Mouse (Mus musculus): ENCODE data around the gene Prkca. TPM values are rescaled to one million over a fixed set of nuclear protein-coding genes. Genes with fewer than 3 reads are reported as not detected.

Prkca gene
- polyA plus RNA-seq, 1 experiment = 16.8 TPM

DNA sequence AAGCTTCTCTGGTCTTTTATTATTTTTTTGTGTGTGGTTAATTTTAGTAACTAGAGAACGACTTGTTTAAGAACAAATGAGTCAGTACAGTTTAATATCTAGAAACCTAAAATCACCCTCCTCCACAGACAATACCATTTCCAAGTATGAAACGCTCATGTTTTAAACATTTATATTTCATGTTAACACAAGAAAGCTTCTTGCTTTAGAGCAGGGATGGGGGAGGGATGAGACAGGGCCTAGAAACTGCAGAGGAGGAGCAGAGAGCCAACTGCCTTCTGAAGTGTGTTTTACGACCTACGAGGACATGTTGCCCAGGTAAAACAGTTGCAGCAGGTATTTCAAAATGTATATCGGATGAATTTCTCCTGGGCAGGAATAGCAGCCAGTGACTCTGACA lies 167.0 kb downstream of the Prkca start:
- Histone ChIP-seq H3K27ac (ENCODE audit: insufficient read depth, low read length) (no peak overlapping the region), H3K4me1 (ENCODE audit: control insufficient read depth, insufficient read depth, low read length) (no peaks in the 10 kb centered on the region), H3K4me3 (replicated peaks; ENCODE audit: insufficient read depth, low read depth, low read length) (no peak overlapping the region), H3K27me3 (ENCODE audit: control insufficient read depth, insufficient read depth, low read length) (no peaks in the 10 kb centered on the region)
- WGBS = 87% methylated on average over 5 of the region's 5 CpGs
- no peak for DNase-seq
- no peak for TF ChIP-seq CTCF (IDR thresholded peaks at IDR 0.05; ENCODE audit: borderline replicate concordance, insufficient read depth, low read depth, low read length)
- TF ChIP-seq POLR2A (IDR thresholded peaks at IDR 0.05; ENCODE audit: borderline replicate concordance, insufficient read depth, low read length) = no peak

DNA sequence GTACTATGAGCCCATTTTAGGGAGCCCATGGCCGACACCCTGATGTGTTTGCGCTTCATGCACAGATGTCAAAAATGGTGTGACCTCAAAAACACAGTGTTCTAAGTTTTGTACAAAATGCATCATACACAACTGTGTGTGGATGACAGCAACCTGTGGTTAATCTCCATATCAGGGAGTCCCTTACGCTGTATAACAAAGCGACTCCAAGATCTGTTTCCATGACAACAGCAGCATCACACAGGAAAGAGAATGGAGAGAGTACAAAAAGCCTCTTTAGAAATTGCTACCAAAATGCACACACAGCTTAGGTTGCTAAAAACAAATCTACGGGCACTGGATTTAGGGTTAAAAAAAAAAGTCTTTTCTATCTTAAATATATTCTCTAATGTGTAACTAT lies 171.8 kb downstream of the Prkca start:
- Histone ChIP-seq H3K4me3 (replicated peaks; ENCODE audit: insufficient read depth, low read depth, low read length) (no peak overlapping the region), H3K27me3 (ENCODE audit: control insufficient read depth, insufficient read depth, low read length) (no peaks in the 10 kb centered on the region), H3K27ac (ENCODE audit: insufficient read depth, low read length) (no peak overlapping the region), H3K4me1 (ENCODE audit: control insufficient read depth, insufficient read depth, low read length) (no peaks in the 10 kb centered on the region)
- no peak for DNase-seq
- WGBS = 78% methylated on average over 5 of the region's 5 CpGs
- TF ChIP-seq CTCF (IDR thresholded peaks at IDR 0.05; ENCODE audit: borderline replicate concordance, insufficient read depth, low read depth, low read length) = no peak
- no peak for TF ChIP-seq POLR2A (IDR thresholded peaks at IDR 0.05; ENCODE audit: borderline replicate concordance, insufficient read depth, low read length)

DNA sequence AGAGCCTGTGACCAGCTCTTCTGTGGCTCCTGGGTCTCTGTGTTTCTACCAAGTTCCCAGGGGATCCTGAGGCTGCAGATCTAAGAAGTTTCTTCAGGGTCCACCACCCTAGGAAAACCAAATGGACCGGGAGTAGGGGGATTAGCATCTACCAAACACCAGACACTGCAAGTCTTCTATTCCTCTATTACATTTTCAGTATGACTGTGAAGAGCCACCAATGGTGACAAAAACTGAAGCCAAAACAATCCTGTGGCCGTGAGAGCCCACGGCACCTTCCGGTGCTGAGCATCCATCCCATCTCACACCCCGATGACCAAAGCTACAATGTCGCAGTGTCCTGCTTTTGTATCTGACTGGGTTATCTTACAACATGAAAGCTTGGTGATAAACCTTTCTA lies 172.5 kb downstream of the Prkca start:
- Histone ChIP-seq H3K27ac (ENCODE audit: insufficient read depth, low read length) (no peak overlapping the region), H3K27me3 (ENCODE audit: control insufficient read depth, insufficient read depth, low read length) (no peaks in the 10 kb centered on the region), H3K4me1 (ENCODE audit: control insufficient read depth, insufficient read depth, low read length) (no peaks in the 10 kb centered on the region), H3K4me3 (replicated peaks; ENCODE audit: insufficient read depth, low read depth, low read length) (no peak overlapping the region)
- TF ChIP-seq POLR2A (IDR thresholded peaks at IDR 0.05; ENCODE audit: borderline replicate concordance, insufficient read depth, low read length) (no peak), CTCF (IDR thresholded peaks at IDR 0.05; ENCODE audit: borderline replicate concordance, insufficient read depth, low read depth, low read length) (no peak)
- WGBS = 97% methylated on average over 6 of the region's 6 CpGs
- no peak for DNase-seq

DNA sequence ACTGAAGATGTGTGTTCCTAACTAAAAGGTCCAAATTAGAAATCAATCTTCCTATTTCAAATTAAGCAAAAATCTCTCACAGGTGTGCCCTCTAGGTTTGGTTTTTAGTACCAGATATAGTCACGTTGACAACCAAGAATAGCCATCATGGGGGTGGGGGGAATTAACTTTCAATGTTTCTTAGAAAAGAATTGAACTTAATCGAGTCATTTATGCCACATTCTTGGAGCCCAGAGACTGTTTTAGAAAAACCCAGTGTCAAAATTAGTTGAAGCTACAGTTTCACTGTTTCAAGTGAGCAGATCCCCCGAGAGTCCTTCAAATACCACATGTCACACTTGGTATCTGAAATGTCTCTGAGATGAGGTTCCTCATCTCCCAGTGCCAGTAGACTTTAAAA lies 173.6 kb downstream of the Prkca start:
- H3K27me3 ChIP-seq (ENCODE audit: control insufficient read depth, insufficient read depth, low read length) = no peaks in the 10 kb centered on the region
- H3K27ac ChIP-seq (ENCODE audit: insufficient read depth, low read length) = no peak overlapping the region

DNA sequence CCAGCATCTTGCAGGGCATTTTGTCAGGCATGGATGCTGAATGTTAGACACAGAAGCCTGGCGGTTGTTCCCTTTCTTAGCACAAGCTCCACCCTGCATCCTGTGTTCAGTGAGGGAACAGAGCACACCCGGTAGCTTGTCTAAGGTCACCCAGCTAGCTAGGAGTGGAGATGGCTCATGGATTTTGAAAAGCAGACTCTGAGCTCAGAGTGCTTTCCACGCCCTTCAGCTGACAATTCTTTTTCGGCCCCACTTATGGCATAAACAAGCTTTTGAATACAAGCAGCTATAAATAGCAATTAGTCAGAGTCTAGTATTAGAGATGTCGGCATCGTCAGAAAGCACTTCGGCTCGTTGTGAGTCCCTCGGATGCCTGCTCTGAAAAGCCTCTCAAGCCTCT lies 178.0 kb downstream of the Prkca start:
- 66% methylated on average over 9 of the region's 9 CpGs for WGBS
- no peaks in the 10 kb centered on the region for H3K27me3 ChIP-seq (ENCODE audit: control insufficient read depth, insufficient read depth, low read length)
- H3K27ac ChIP-seq (ENCODE audit: insufficient read depth, low read length) = no peak overlapping the region

More for the DNA sequence above, 173.6 kb downstream of the Prkca start:
- Histone ChIP-seq H3K4me3 (replicated peaks; ENCODE audit: insufficient read depth, low read depth, low read length) (no peak overlapping the region), H3K4me1 (ENCODE audit: control insufficient read depth, insufficient read depth, low read length) (no peaks in the 10 kb centered on the region)
- TF ChIP-seq CTCF (IDR thresholded peaks at IDR 0.05; ENCODE audit: borderline replicate concordance, insufficient read depth, low read depth, low read length) = no peak
- TF ChIP-seq POLR2A (IDR thresholded peaks at IDR 0.05; ENCODE audit: borderline replicate concordance, insufficient read depth, low read length) = no peak
- 93% methylated on average over 3 of the region's 3 CpGs for WGBS
- no peak for DNase-seq

DNA sequence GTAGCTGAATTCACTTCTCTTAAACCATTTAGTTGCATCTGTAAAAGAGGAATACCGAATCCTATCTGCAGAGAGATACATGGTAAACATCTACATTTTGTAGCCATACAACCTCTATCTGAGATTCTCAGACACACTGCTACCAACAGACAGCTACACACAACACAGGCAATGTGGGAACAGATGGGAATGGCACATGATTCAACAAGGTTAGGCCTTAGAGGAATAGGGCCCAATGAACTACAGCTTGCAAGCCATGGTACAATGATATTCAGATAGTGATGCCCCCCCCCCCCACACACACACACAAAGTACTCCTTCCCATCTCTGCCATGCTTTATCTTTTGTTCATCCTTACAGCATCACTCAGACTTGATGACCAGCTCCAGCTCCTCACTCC lies 181.1 kb downstream of the Prkca start:
- TF ChIP-seq CTCF (IDR thresholded peaks at IDR 0.05; ENCODE audit: borderline replicate concordance, insufficient read depth, low read depth, low read length) (no peak), POLR2A (IDR thresholded peaks at IDR 0.05; ENCODE audit: borderline replicate concordance, insufficient read depth, low read length) (no peak)
- Histone ChIP-seq H3K4me3 (replicated peaks; ENCODE audit: insufficient read depth, low read depth, low read length) (no peak overlapping the region), H3K27ac (ENCODE audit: insufficient read depth, low read length) (no peak overlapping the region; the same call in 1 of the 2 replicates), H3K4me1 (ENCODE audit: control insufficient read depth, insufficient read depth, low read length) (no peaks in the 10 kb centered on the region), H3K27me3 (ENCODE audit: control insufficient read depth, insufficient read depth, low read length) (no peaks in the 10 kb centered on the region)
- 86% methylated on average over 1 of the region's 1 CpGs for WGBS
- no peak for DNase-seq

More for the DNA sequence above, 178.0 kb downstream of the Prkca start:
- DNase-seq = no peak
- Histone ChIP-seq H3K4me1 (ENCODE audit: control insufficient read depth, insufficient read depth, low read length) (no peaks in the 10 kb centered on the region), H3K4me3 (replicated peaks; ENCODE audit: insufficient read depth, low read depth, low read length) (no peak overlapping the region)
- TF ChIP-seq POLR2A (IDR thresholded peaks at IDR 0.05; ENCODE audit: borderline replicate concordance, insufficient read depth, low read length) = no peak
- no peak for TF ChIP-seq CTCF (IDR thresholded peaks at IDR 0.05; ENCODE audit: borderline replicate concordance, insufficient read depth, low read depth, low read length)

DNA sequence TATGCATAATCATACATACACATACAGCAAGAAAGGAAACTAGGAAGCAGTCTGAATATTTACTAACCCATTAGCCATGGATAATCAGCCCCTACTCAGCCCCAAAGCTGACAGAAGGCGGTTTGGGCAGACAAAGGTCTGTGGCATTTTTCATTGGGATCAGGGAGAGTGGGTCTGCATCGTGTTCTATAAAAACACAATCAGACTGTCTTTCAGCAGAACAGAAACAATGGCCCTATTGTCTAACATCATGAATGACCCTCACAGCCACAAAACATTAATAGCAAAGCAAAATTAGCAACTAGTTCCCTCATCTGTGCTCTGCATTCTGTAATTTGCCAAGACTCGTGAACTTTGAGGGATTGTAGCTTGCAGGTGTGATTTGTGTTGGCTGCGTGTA lies 181.6 kb downstream of the Prkca start:
- no peak overlapping the region for H3K27ac ChIP-seq (ENCODE audit: insufficient read depth, low read length)
- no peaks in the 10 kb centered on the region for H3K27me3 ChIP-seq (ENCODE audit: control insufficient read depth, insufficient read depth, low read length)
- WGBS = 60% methylated on average over 4 of the region's 4 CpGs

DNA sequence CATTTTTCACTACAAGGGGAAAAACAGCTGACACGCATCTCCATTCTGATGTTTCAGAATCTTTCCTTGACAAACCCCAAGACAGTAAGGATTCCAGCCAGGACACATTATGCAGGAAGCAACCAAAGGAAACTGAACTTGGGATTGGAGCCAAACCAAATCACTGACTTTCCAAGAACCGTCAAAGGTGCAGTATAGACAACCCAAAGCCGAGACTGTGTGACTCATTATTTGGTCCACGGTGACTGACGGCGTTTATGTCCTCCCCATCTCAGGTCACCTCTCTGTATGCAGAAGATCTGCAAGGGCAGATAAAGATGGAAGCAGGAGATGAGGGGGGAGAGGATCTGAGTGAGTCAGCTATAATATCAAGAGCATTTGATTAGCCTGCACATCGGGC lies 183.7 kb downstream of the Prkca start:
- no peak overlapping the region for H3K4me3 ChIP-seq (replicated peaks; ENCODE audit: insufficient read depth, low read depth, low read length)
- 76% methylated on average over 7 of the region's 7 CpGs for WGBS
- DNase-seq = no peak
- no peaks in the 10 kb centered on the region for H3K4me1 ChIP-seq (ENCODE audit: control insufficient read depth, insufficient read depth, low read length)
- TF ChIP-seq CTCF (IDR thresholded peaks at IDR 0.05; ENCODE audit: borderline replicate concordance, insufficient read depth, low read depth, low read length) (no peak), POLR2A (IDR thresholded peaks at IDR 0.05; ENCODE audit: borderline replicate concordance, insufficient read depth, low read length) (no peak)
- no peak overlapping the region for H3K27ac ChIP-seq (ENCODE audit: insufficient read depth, low read length)
- H3K27me3 ChIP-seq (ENCODE audit: control insufficient read depth, insufficient read depth, low read length) = no peaks in the 10 kb centered on the region

More for the DNA sequence above, 181.6 kb downstream of the Prkca start:
- Histone ChIP-seq H3K4me1 (ENCODE audit: control insufficient read depth, insufficient read depth, low read length) (no peaks in the 10 kb centered on the region), H3K4me3 (replicated peaks; ENCODE audit: insufficient read depth, low read depth, low read length) (no peak overlapping the region)
- DNase-seq = no peak
- TF ChIP-seq POLR2A (IDR thresholded peaks at IDR 0.05; ENCODE audit: borderline replicate concordance, insufficient read depth, low read length) (no peak), CTCF (IDR thresholded peaks at IDR 0.05; ENCODE audit: borderline replicate concordance, insufficient read depth, low read depth, low read length) (no peak)

Measured in cerebellum, adult 2 months (tissue).